Mouse (Mus musculus): ENCODE data around the gene Gm5751. TPM values are rescaled to one million over a fixed set of nuclear protein-coding genes. Genes with fewer than 3 reads are reported as not detected.
A peak's percentile ranks its signal among the peaks of the same experiment; 100 is the strongest.
"Not testable (repeated sequence)": the region's sequence is repeated elsewhere in the genome, so short reads cannot be mapped to it uniquely, and the experiment has no call there.

Gm5751 gene
- not detected in 2 replicates for polyA plus RNA-seq (2014; fragmentation: Nextera tagmentation; extraction: Ambion mirVana)

GRCm38 (mm10) chrX:8873953-8874352, at the start of gene Gm5751:
Gene Gm5751 (plus strand): TSS chrX:8874253.
- 93% methylated on average over 3 of the region's 4 CpGs for WGBS

GRCm38 (mm10) chrX:8832043-8832442, 42.0 kb upstream of the Gm5751 start:
- H3K4me2 ChIP-seq (ENCODE audit: low read depth, low read length, severe bottlenecking): no peak overlapping the region
- H3K9ac ChIP-seq (ENCODE audit: low read length): no peak overlapping the region
- no peak overlapping the region for H3K4me3 ChIP-seq (ENCODE audit: low read depth, low read length)
- H3K27ac ChIP-seq (ENCODE audit: low read depth, low read length): no peak overlapping the region
- DNase-seq (ENCODE audit: low spot score) (peak; percentile 47), ATAC-seq (replicated peaks; ENCODE audit: low FRiP score) (no peak)
- no peaks in the 10 kb centered on the region for H3K4me1 ChIP-seq (replicated peaks; ENCODE audit: control insufficient read depth, insufficient read depth, low read length)
- H3K36me3 ChIP-seq (ENCODE audit: control insufficient read depth, insufficient read depth, low read length): no peaks in the 10 kb centered on the region
- no peaks in the 10 kb centered on the region for H3K27me3 ChIP-seq (ENCODE audit: control insufficient read depth, insufficient read depth, low read length)
- no peaks in the 10 kb centered on the region for H3K9me3 ChIP-seq (ENCODE audit: control insufficient read depth, low read length)

More at GRCm38 (mm10) chrX:8873953-8874352, at the start of gene Gm5751:
- H3K27ac ChIP-seq (ENCODE audit: low read depth, low read length); H3K4me2 ChIP-seq (ENCODE audit: low read depth, low read length, severe bottlenecking); ATAC-seq (replicated peaks; ENCODE audit: low FRiP score); DNase-seq (ENCODE audit: low spot score); H3K4me3 ChIP-seq (ENCODE audit: low read depth, low read length); H3K27me3 ChIP-seq (ENCODE audit: control insufficient read depth, insufficient read depth, low read length); H3K4me1 ChIP-seq (replicated peaks; ENCODE audit: control insufficient read depth, insufficient read depth, low read length); H3K36me3 ChIP-seq (ENCODE audit: control insufficient read depth, insufficient read depth, low read length); H3K9ac ChIP-seq (ENCODE audit: low read length); H3K9me3 ChIP-seq (ENCODE audit: control insufficient read depth, low read length): not testable (repeated sequence)

- ATAC-seq (replicated peaks; ENCODE audit: low FRiP score) (no peak), DNase-seq (ENCODE audit: low spot score) (no peak)
- Histone ChIP-seq H3K4me1 (replicated peaks; ENCODE audit: control insufficient read depth, insufficient read depth, low read length) (no peaks in the 10 kb centered on the region), H3K27ac (ENCODE audit: low read depth, low read length) (no peak within 1 kb of the TSS), H3K9ac (ENCODE audit: low read length) (no peak within 1 kb of the TSS), H3K9me3 (ENCODE audit: control insufficient read depth, low read length) (no peaks in the 10 kb centered on the region), H3K27me3 (ENCODE audit: control insufficient read depth, insufficient read depth, low read length) (no peaks in the 10 kb centered on the region), H3K4me3 (ENCODE audit: low read depth, low read length) (no peak within 1 kb of the TSS), H3K4me2 (ENCODE audit: low read depth, low read length, severe bottlenecking) (no peak within 1 kb of the TSS), H3K36me3 (ENCODE audit: control insufficient read depth, insufficient read depth, low read length) (no peaks in the 10 kb centered on the region)
- 77% methylated on average over 1 of the region's 1 CpGs for WGBS
Observed at GRCm38 (mm10) chrX:8843694-8844093, 30.4 kb upstream of the Gm5751 start, which contains the start of gene Gm6592. Gene Gm6592 (plus strand): TSS chrX:8843994.

- Histone ChIP-seq H3K9me3 (ENCODE audit: control insufficient read depth, low read length) (no peaks in the 10 kb centered on the region), H3K27me3 (ENCODE audit: control insufficient read depth, insufficient read depth, low read length) (no peaks in the 10 kb centered on the region), H3K4me1 (replicated peaks; ENCODE audit: control insufficient read depth, insufficient read depth, low read length) (no peaks in the 10 kb centered on the region), H3K4me3 (ENCODE audit: low read depth, low read length) (no peak overlapping the region), H3K9ac (ENCODE audit: low read length) (no peak overlapping the region), H3K27ac (ENCODE audit: low read depth, low read length) (no peak overlapping the region), H3K36me3 (ENCODE audit: control insufficient read depth, insufficient read depth, low read length) (no peaks in the 10 kb centered on the region), H3K4me2 (ENCODE audit: low read depth, low read length, severe bottlenecking) (no peak overlapping the region)
- no peak for ATAC-seq (replicated peaks; ENCODE audit: low FRiP score)
- WGBS: 90% methylated on average over 10 of the region's 10 CpGs
- no peak for DNase-seq (ENCODE audit: low spot score)
Observed at GRCm38 (mm10) chrX:8852486-8852885, 21.6 kb upstream of the Gm5751 start.

- WGBS: 6% methylated on average over 3 of the region's 3 CpGs
- not testable (repeated sequence) for H3K27me3 ChIP-seq (ENCODE audit: control insufficient read depth, insufficient read depth, low read length); ATAC-seq (replicated peaks; ENCODE audit: low FRiP score); H3K9ac ChIP-seq (ENCODE audit: low read length); H3K4me2 ChIP-seq (ENCODE audit: low read depth, low read length, severe bottlenecking); H3K4me1 ChIP-seq (replicated peaks; ENCODE audit: control insufficient read depth, insufficient read depth, low read length); H3K27ac ChIP-seq (ENCODE audit: low read depth, low read length); H3K9me3 ChIP-seq (ENCODE audit: control insufficient read depth, low read length); H3K36me3 ChIP-seq (ENCODE audit: control insufficient read depth, insufficient read depth, low read length); H3K4me3 ChIP-seq (ENCODE audit: low read depth, low read length)
- DNase-seq (ENCODE audit: low spot score): peak; percentile 79
Observed at GRCm38 (mm10) chrX:8864331-8864730, 9.7 kb upstream of the Gm5751 start.

- DNase-seq (ENCODE audit: low spot score): no peak
- H3K27ac ChIP-seq (ENCODE audit: low read depth, low read length): no peak overlapping the region
- WGBS: 70% methylated on average over 4 of the region's 4 CpGs
- no peak overlapping the region for H3K4me3 ChIP-seq (ENCODE audit: low read depth, low read length)
- H3K4me1 ChIP-seq (replicated peaks; ENCODE audit: control insufficient read depth, insufficient read depth, low read length): no peaks in the 10 kb centered on the region
- no peak for ATAC-seq (replicated peaks; ENCODE audit: low FRiP score)
- no peaks in the 10 kb centered on the region for H3K9me3 ChIP-seq (ENCODE audit: control insufficient read depth, low read length)
- H3K36me3 ChIP-seq (ENCODE audit: control insufficient read depth, insufficient read depth, low read length): no peaks in the 10 kb centered on the region
- no peak overlapping the region for H3K9ac ChIP-seq (ENCODE audit: low read length)
- H3K27me3 ChIP-seq (ENCODE audit: control insufficient read depth, insufficient read depth, low read length): no peaks in the 10 kb centered on the region
- no peak overlapping the region for H3K4me2 ChIP-seq (ENCODE audit: low read depth, low read length, severe bottlenecking)
Observed at GRCm38 (mm10) chrX:8884336-8884735, 10.3 kb downstream of the Gm5751 start.

- H3K4me3 ChIP-seq (ENCODE audit: low read depth, low read length): peak overlapping the region; percentile 46
- H3K9ac ChIP-seq (ENCODE audit: low read length): no peak overlapping the region; the same call in 1 of the 2 replicates
- WGBS: 46% methylated on average over 3 of the region's 9 CpGs
Observed at GRCm38 (mm10) chrX:8891975-8892342, 17.9 kb downstream of the Gm5751 start.

GRCm38 (mm10) chrX:8892343-8893155, 18.5 kb downstream of the Gm5751 start, which contains the start of gene B630019K06Rik:
Gene B630019K06Rik (plus strand): TSS chrX:8892382.
- no peaks in the 10 kb centered on the region for H3K4me1 ChIP-seq (replicated peaks; ENCODE audit: control insufficient read depth, insufficient read depth, low read length)
- WGBS: 28% methylated on average over 57 of the region's 95 CpGs
- no peaks in the 10 kb centered on the region for H3K9me3 ChIP-seq (ENCODE audit: control insufficient read depth, low read length)
- H3K27me3 ChIP-seq (ENCODE audit: control insufficient read depth, insufficient read depth, low read length): no peaks in the 10 kb centered on the region
- ATAC-seq (replicated peaks; ENCODE audit: low FRiP score) (peak; percentile 87), DNase-seq (ENCODE audit: low spot score) (peak; percentile 77)
- peak within 1 kb of the TSS; percentile 56 for H3K4me2 ChIP-seq (ENCODE audit: low read depth, low read length, severe bottlenecking)
- H3K4me3 ChIP-seq (ENCODE audit: low read depth, low read length): peak within 1 kb of the TSS; percentile 46
- H3K36me3 ChIP-seq (ENCODE audit: control insufficient read depth, insufficient read depth, low read length): no peaks in the 10 kb centered on the region
- H3K27ac ChIP-seq (ENCODE audit: low read depth, low read length): peak within 1 kb of the TSS; percentile 62
- peak within 1 kb of the TSS; percentile 70 for H3K9ac ChIP-seq (ENCODE audit: low read length)

More at GRCm38 (mm10) chrX:8891975-8892342, 17.9 kb downstream of the Gm5751 start:
- no peaks in the 10 kb centered on the region for H3K36me3 ChIP-seq (ENCODE audit: control insufficient read depth, insufficient read depth, low read length)
- peak; percentile 55 for ATAC-seq (replicated peaks; ENCODE audit: low FRiP score)
- no peaks in the 10 kb centered on the region for H3K27me3 ChIP-seq (ENCODE audit: control insufficient read depth, insufficient read depth, low read length)
- no peak overlapping the region for H3K27ac ChIP-seq (ENCODE audit: low read depth, low read length)
- peak overlapping the region; percentile 56 for H3K4me2 ChIP-seq (ENCODE audit: low read depth, low read length, severe bottlenecking)
- H3K9me3 ChIP-seq (ENCODE audit: control insufficient read depth, low read length): no peaks in the 10 kb centered on the region
- no peaks in the 10 kb centered on the region for H3K4me1 ChIP-seq (replicated peaks; ENCODE audit: control insufficient read depth, insufficient read depth, low read length)
- DNase-seq (ENCODE audit: low spot score): no peak
